Mouse (Mus musculus) telencephalon, adult 2 months (tissue): ENCODE results near the gene Gon4l.
A peak's percentile ranks its signal among the peaks of the same experiment; 100 is the strongest.
"Not testable (repeated sequence)": the region's sequence is repeated elsewhere in the genome, so short reads cannot be mapped to it uniquely, and the experiment has no call there.

Source experiments
- DNase-seq: peaks from one replicate; pipeline ENCODE4 v3.0.0-alpha.2; 2011; ENCODE audit warnings: low read depth, low spot score

Gene Gon4l

DNA sequence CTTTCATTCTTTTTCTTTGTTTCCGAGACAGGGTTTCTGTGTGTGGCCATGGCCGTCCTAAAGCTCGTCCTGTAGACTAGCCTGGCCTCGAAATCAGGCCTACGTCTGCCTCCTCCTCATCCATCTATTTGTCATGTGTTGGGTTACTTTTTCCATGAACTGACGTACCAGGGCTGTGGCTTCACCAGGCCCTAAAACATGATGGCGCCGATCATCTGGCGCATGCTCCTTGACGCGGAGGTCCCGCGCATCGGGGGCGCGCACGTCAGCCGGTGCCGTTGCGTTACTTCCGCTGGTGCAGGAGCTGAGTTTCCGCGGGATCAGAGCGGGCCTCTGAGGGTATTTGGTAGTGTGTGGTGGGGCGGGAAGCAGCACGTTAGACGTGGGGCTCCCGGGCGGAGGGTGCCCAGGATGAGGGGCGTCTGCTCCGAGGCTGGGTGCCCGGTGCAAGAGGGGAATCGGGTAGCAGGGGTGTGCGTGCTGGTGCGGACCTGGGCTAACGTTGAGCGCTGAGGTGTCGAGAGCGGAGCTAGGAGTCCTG lies at the start of gene Gon4l:
Gene Gon4l (plus strand): TSS at position 281 of the 541 bp plus-strand sequence.
- peak; percentile 12 for DNase-seq

DNA sequence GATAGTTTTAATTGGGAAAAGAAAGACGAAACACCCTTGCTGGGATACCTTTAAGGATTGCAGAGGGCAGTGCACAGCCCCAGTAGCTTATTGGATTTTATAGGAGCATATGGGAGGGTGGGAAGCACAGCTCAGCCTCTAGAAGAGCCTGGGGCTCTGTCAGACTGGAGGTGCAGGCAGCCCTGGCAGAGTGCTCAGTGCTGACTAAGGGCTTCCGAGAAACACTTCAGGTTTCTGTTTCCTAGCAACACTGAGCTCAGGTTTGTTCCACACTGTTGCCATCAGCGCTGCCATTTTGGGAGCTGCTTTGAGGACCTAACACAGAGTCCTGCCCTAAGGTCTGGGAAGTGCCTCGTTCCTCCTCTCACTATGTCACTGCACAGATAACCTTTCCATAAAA lies 48.7 kb upstream of the Gon4l start:
- not testable (repeated sequence) for DNase-seq

GRCm38 (mm10) chr3:88786805-88787204 lies 48.2 kb upstream of the Gon4l start:
- not testable (repeated sequence) for DNase-seq

DNA sequence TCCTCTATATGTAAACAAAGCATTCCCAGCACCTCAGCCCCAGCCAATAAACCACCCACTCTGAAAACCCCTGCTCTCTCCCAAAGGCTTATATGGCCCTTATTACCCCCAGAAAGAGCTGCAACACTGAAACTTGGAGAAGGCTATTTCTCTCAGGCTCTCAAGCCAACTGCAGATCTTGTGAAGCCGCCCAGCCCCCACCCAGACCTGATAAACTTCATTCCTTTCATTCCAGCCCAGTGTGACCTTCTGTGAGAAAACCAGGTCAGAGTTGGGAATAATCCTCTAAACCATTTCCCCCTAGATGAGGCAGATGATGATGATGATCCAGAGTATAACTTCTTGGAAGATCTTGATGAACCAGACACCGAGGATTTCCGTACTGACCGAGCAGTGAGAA lies 47.0 kb upstream of the Gon4l start:
- DNase-seq, result not testable (repeated sequence)

- not testable (repeated sequence) for DNase-seq
Measured at GRCm38 (mm10) chr3:88797507-88797906, 37.5 kb upstream of the Gon4l start.

DNA sequence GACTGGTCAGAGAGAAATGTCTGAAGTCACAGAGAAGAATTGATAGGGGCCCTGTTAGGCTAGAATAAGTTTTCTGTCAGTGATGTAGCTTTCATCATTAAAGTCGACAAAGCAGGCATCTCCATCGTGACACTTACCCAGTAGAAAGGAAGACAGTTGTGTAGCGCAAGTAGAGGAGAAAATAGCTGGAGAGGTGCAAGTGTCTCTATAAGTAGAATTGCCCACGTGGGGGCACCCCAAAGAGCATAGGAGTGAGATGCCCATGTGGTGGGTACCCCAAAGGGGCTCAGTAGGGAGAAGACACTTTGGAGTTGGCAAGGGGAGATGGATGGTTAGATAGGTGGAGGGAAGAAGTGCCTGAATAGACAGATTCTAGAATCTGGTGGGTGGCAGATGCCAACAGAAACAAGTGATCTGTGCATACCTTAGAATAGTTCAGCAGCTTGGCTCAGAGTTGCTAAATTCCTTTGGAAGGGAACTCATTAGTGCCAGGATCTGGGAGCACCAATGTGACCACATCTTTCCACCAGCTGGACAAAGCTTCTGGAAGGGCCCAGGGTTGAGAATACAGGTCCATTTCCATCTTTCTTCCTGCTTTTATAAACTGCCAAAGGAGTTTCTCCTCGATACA lies 31.0 kb upstream of the Gon4l start:
- DNase-seq, result no peak

DNA sequence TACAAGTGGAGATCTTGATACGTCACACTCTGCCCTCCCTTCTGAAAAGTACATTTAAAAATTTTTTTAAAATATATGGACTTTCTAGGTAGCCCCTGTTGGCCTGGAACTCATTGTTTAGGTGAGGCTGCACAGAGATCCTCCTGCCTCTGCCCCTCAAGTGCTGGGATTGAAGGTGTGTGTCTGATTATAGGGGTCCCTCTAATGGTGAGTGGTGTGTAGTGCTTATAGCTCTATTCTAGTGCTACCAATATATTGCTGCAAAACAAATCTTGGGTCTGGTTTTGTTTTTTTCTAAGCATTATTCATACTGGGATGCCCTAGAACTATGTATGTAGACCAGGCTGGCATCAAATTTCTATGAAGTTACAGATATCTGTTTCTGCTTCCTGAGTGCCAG lies 9.3 kb upstream of the Gon4l start:
- DNase-seq, result no peak

- DNase-seq, result no peak
Measured at GRCm38 (mm10) chr3:88827231-88827630, 7.8 kb upstream of the Gon4l start.

DNA sequence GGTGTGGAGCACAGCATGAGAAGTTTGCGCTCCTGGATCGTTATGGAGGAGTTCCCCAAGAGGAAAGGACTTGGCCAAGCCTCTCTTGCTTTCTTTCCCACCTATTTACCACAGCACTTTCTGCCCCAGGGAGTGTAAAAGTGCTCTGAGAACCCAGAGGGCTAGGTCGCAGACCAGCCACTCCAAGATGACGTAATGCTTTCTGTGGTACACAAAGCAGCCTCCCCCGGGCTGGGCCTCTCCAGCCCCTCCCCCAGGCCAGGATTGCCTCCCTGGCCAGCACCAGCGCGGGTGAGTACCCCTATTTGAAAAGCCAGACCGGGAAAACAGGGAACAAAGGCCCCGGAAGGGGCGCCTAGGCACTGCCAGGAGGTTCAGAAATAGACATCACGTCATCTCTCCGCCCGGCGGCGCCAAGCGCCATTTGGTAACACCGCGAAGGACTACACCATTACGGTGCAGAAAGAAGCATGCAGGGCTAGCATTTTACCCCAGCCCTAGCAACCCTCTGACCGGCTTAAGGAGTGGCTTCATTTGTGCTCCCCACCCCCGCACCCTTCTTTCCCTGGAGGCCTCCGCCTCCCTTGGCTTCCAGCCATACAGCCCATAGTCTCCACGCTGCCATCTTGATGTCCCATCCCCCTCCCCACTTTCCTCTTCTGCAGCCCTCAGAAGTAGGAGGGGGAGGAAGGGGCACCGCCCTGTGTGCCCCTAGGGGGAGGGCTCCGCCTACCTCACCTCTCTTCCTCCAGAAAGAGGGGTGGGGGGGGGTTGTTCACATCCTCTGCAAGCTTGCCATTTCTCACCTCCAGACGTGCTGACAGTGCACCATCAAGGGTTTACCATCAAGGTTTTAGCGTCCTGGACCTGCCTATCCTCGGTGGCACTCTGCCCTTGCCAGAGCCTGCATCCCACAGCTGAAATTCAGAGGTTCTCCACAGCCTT lies 3.6 kb upstream of the Gon4l start:
- DNase-seq, result peak; percentile 67

DNA sequence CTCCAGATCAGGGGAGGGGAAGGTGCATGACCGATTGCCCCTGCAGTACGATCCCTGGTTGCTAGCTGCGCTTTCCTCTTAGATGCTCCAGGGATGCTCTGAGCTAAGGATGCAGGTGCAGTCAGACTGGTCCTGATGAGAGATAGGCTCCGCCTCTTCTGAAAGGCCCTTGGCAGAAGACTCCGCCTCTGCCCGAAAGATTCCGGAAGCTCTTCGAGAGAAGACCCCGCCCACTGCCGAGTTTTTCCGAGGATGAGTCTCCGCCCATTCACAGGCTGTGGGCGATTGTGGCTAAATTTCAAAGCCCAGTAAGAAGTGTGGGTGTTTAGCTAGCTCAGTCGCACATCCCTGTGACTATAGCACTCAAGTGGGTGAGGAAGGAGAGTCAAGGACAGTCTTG lies 2.6 kb upstream of the Gon4l start:
- peak; percentile 88 for DNase-seq

DNA sequence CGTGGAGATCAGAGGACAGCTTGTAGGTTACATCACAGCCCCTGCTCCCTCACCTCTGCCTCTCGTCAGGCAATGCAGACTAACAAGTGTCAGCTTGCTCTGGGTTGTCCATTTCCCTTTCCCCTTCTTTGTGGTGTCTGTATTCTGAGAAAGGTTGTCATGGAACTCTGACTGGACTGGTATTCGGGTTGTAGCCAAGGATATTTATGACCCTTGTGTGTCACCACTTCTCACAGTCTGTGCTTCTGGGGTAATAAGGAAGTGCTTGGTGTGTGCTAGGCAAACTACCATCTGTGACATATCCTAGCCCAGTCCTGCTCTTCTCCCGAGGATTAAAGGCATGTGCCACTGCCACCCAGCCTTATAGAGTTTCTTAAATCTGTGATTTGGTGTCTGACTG lies 14.1 kb downstream of the Gon4l start:
- DNase-seq, result no peak

DNA sequence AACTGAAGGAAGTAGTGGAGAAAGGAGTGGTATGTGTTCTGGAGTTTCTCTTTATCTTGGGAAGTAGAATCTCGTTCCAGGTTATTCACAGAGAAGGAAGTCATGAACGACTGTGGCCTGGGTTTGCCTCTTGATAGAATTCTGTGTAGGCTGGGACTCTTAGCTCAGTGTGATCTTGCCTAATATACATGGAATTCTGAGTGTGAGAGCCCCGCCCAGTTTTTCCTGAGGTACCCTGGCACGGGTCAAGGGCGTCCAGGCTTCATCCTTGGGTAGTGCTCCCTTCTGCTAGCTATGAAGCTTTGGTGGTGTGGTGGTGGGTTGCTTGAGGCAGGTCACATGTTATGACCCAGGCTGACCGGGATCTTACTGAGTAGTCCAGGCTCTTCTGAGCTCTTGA lies 20.8 kb downstream of the Gon4l start:
- no peak for DNase-seq

DNA sequence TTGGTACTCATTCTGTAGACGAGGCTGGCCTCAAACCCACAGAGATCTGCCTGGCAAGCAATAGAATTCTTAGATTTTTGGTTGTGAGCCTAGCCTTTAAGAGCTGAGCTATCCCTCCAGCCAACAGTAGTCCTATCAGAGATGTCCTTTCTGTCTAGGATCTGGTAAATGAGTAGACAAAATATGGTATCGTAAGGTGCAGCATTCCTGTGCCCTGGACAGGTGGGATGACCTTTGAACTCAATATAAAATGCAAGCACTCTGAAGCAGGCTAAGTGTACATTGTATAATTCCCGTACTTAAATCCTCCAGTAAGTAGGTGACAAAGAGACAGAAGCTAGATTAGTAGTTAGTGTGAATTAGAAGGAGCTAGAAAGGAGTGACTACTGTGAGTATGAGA lies 27.1 kb downstream of the Gon4l start:
- DNase-seq, result no peak

DNA sequence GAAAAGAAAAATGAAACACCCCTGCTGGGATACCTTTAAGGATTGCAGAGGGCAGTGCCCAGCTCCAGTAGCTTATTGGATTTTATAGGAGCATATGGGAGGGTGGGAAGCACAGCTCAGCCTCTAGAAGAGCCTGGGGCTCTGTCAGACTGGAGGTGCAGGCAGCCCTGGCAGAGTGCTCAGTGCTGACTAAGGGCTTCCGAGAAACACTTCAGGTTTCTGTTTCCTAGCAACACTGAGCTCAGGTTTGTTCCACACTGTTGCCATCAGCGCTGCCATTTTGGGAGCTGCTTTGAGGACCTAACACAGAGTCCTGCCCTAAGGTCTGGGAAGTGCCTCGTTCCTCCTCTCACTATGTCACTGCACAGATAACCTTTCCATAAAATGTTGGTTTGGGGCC lies 31.7 kb downstream of the Gon4l start:
- not testable (repeated sequence) for DNase-seq

DNA sequence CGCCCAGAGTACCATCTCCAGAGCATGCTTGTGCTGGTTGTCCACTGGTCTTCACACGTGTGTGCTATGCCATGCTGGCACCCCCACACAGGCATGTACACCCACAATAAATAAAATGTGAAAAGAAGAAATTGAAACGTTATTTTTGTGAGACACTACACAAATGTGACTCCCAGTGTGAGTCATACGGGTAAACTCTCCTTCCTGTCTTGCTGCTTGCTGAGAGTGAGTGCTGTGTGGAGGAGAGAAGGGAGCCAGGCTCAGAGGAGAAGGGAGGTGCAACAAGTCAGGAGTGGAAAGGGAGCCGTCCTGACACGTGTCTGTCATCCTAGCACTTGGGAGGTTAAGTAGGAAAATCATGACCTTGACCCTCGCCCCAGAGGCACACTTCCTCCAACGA lies 32.1 kb downstream of the Gon4l start:
- not testable (repeated sequence) for DNase-seq

DNA sequence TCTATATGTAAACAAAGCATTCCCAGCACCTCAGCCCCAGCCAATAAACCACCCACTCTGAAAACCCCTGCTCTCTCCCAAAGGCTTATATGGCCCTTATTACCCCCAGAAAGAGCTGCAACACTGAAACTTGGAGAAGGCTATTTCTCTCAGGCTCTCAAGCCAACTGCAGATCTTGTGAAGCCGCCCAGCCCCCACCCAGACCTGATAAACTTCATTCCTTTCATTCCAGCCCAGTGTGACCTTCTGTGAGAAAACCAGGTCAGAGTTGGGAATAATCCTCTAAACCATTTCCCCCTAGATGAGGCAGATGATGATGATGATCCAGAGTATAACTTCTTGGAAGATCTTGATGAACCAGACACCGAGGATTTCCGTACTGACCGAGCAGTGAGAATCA lies 33.4 kb downstream of the Gon4l start:
- not testable (repeated sequence) for DNase-seq

GRCm38 (mm10) chr3:88882536-88882935 lies 47.5 kb downstream of the Gon4l start:
- DNase-seq, result not testable (repeated sequence)

- not testable (repeated sequence) for DNase-seq
Measured at GRCm38 (mm10) chr3:88893011-88893410, 58.0 kb downstream of the Gon4l start.

GRCm38 (mm10) chr3:88904803-88905202 lies 69.8 kb downstream of the Gon4l start:
- no peak for DNase-seq

DNA sequence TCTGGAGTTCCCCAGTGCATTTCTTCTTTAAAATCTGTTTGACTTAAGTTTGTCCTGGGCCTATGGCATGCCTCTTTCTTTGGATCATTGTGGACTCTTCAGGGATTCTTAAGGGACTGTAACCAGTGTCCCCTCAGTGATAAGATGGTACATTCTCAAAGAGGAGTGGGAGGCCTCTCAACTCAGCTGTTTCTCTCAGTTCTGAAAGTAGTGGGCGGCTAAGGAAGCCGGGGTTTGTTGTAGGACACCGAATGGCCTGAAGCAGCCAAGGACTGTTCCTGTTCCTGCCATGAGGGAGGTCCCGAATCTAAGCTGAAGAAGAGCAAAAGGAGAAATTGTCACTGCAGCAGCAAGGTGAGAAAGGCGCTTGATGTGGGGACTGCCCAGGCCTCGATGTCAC lies 70.2 kb downstream of the Gon4l start:
- peak; percentile 46 for DNase-seq

GRCm38 (mm10) chr3:88905741-88906140 lies 70.7 kb downstream of the Gon4l start:
- DNase-seq, result no peak

- no peak for DNase-seq
Measured at GRCm38 (mm10) chr3:88906393-88907159, 71.5 kb downstream of the Gon4l start.
